Mouse (Mus musculus) megakaryocyte, embryonic 14.5 days (primary cell): ENCODE data around the gene 4933430I17Rik. TPM values are rescaled to one million over a fixed set of nuclear protein-coding genes. Genes with fewer than 3 reads are reported as not detected.
A peak's percentile ranks its signal among the peaks of the same experiment; 100 is the strongest.
"Not testable (repeated sequence)": the region's sequence is repeated elsewhere in the genome, so short reads cannot be mapped to it uniquely, and the experiment has no call there.

Experiments
- H3K27me3 ChIP-seq: replicated peaks from 2 replicates; pipeline ENCODE3; 2012; ENCODE audit warnings: inconsistent platforms
- H3K36me3 ChIP-seq: replicated peaks from 2 replicates; pipeline ENCODE3; 2012; ENCODE audit warnings: low read length, inconsistent platforms, mixed read lengths
- H3K4me1 ChIP-seq: 2 replicates; pipeline ENCODE4 v1.6.1; 2012; ENCODE audit warnings: inconsistent platforms
- H3K4me3 ChIP-seq: replicated peaks from 2 replicates; pipeline ENCODE3; 2012; ENCODE audit warnings: moderate library complexity, mild to moderate bottlenecking, inconsistent platforms
- H3K9me3 ChIP-seq: 2 replicates; pipeline ENCODE4 v1.6.1; 2012; ENCODE audit warnings: inconsistent platforms
- FLI1 ChIP-seq: IDR thresholded peaks from 2 replicates; pipeline ENCODE4 v1.6.1; 2012; ENCODE audit warnings: low read length, inconsistent platforms, mixed read lengths
- GATA1 ChIP-seq: IDR thresholded peaks from 3 replicates; pipeline ENCODE4 v1.6.1; 2012; ENCODE audit warnings: mixed read lengths, low read length, inconsistent platforms, borderline replicate concordance
- polyA plus RNA-seq: library from polyadenylated mRNA; stranded (reverse); fragments of >175 nt; gene quantifications from 2 replicates; pipeline ENCODE4 v1.2.3, GENCODE M21; 2012; ENCODE audit warnings: low replicate concordance; ENCODE audit not compliant: insufficient read depth

Gene 4933430I17Rik
- polyA plus RNA-seq = not detected in 2 replicates

GRCm38 (mm10) chr4:62524651-62525488 is at the start of gene 4933430I17Rik, which contains the start of gene Pole3:
4933430I17Rik (plus strand) TSS chr4:62525369.
Pole3 (minus strand) TSS chr4:62525068.
- H3K27me3 ChIP-seq = peaks cover 3% of the 10 kb centered on the region
- no peaks in the 10 kb centered on the region for H3K9me3 ChIP-seq
- H3K36me3 ChIP-seq = peaks cover 15% of the 10 kb centered on the region
- peak within 1 kb of the TSS; percentile 96 for H3K4me3 ChIP-seq
- TF ChIP-seq GATA1 = no peak
- no peak for TF ChIP-seq FLI1
- peaks cover 48% of the 10 kb centered on the region for H3K4me1 ChIP-seq

- H3K9me3 ChIP-seq = 0 out of 2 replicates have a peak, but pooled peaks cover 2% of the 10 kb centered on the region
- no peak overlapping the region for H3K4me3 ChIP-seq
- peaks cover 32% of the 10 kb centered on the region for H3K4me1 ChIP-seq
- no peaks in the 10 kb centered on the region for H3K36me3 ChIP-seq
- no peak for TF ChIP-seq FLI1
- TF ChIP-seq GATA1 = no peak
- peaks cover 24% of the 10 kb centered on the region for H3K27me3 ChIP-seq
These were observed 49.4 kb upstream of the 4933430I17Rik start for GRCm38 (mm10) chr4:62475793-62476192.

- H3K27me3 ChIP-seq = peaks cover 31% of the 10 kb centered on the region
These were observed 47.5 kb upstream of the 4933430I17Rik start for GRCm38 (mm10) chr4:62477542-62478244.

GRCm38 (mm10) chr4:62479593-62479936 is 45.6 kb upstream of the 4933430I17Rik start:
- peak overlapping the region; percentile 86 for H3K4me3 ChIP-seq
- peaks cover 31% of the 10 kb centered on the region for H3K27me3 ChIP-seq
- peaks cover 41% of the 10 kb centered on the region for H3K4me1 ChIP-seq
- not testable (repeated sequence) for H3K36me3 ChIP-seq, H3K9me3 ChIP-seq

More at GRCm38 (mm10) chr4:62477542-62478244, 47.5 kb upstream of the 4933430I17Rik start:
- Histone ChIP-seq H3K4me3 (no peak overlapping the region), H3K9me3 (0 out of 2 replicates have a peak, but pooled peaks cover 2% of the 10 kb centered on the region), H3K4me1 (peaks cover 36% of the 10 kb centered on the region), H3K36me3 (no peaks in the 10 kb centered on the region)
- TF ChIP-seq FLI1 = no peak
- TF ChIP-seq GATA1 = no peak

- Histone ChIP-seq H3K36me3 (no peaks in the 10 kb centered on the region), H3K4me3 (peak within 1 kb of the TSS; percentile 86), H3K9me3 (no peaks in the 10 kb centered on the region), H3K4me1 (peaks cover 47% of the 10 kb centered on the region), H3K27me3 (peaks cover 31% of the 10 kb centered on the region)
- TF ChIP-seq FLI1 = no peak
- no peak for TF ChIP-seq GATA1
These were observed 45.0 kb upstream of the 4933430I17Rik start, which contains the start of gene Bspry for GRCm38 (mm10) chr4:62479937-62480708. Bspry (plus strand) TSS chr4:62480053.

GRCm38 (mm10) chr4:62480709-62481605 is 44.2 kb upstream of the 4933430I17Rik start:
- Histone ChIP-seq H3K9me3 (no peaks in the 10 kb centered on the region), H3K27me3 (peaks cover 31% of the 10 kb centered on the region), H3K36me3 (no peaks in the 10 kb centered on the region), H3K4me3 (peak overlapping the region; percentile 23), H3K4me1 (peaks cover 55% of the 10 kb centered on the region)
- TF ChIP-seq FLI1 (no peak), GATA1 (no peak)

GRCm38 (mm10) chr4:62484928-62485327 is 40.2 kb upstream of the 4933430I17Rik start:
- TF ChIP-seq FLI1 = no peak
- no peak for TF ChIP-seq GATA1
- no peaks in the 10 kb centered on the region for H3K9me3 ChIP-seq
- H3K4me1 ChIP-seq = peaks cover 47% of the 10 kb centered on the region
- H3K27me3 ChIP-seq = peaks cover 29% of the 10 kb centered on the region
- no peaks in the 10 kb centered on the region for H3K36me3 ChIP-seq
- no peak overlapping the region for H3K4me3 ChIP-seq

- H3K36me3 ChIP-seq = no peaks in the 10 kb centered on the region
- no peaks in the 10 kb centered on the region for H3K9me3 ChIP-seq
- peaks cover 40% of the 10 kb centered on the region for H3K4me1 ChIP-seq
- H3K27me3 ChIP-seq = peaks cover 25% of the 10 kb centered on the region
- TF ChIP-seq FLI1 (no peak), GATA1 (no peak)
- no peak overlapping the region for H3K4me3 ChIP-seq
These were observed 39.6 kb upstream of the 4933430I17Rik start for GRCm38 (mm10) chr4:62485450-62486161.
